Mouse (Mus musculus) small intestine, adult 2 months (tissue): Measurements from ENCODE around the gene Rpl7l1.

Experiments
- CTCF ChIP-seq: fragments of 200-500 bp; IDR thresholded peaks from 2 replicates; pipeline ENCODE4 v1.5.1; 2012; ENCODE audit warnings: low read depth, mild to moderate bottlenecking, control low read depth, inconsistent platforms, low read length, moderate library complexity, mixed read lengths; ENCODE audit not compliant: insufficient replicate concordance, insufficient read length; ENCODE audit errors: extremely low read depth
- POLR2A ChIP-seq: fragments of 200-500 bp; IDR thresholded peaks from 2 replicates; pipeline ENCODE4 v1.6.1; 2012; ENCODE audit warnings: low read depth, mild to moderate bottlenecking, control low read depth, inconsistent platforms, low read length, moderate library complexity

- TF ChIP-seq CTCF (no peak), POLR2A (no peak)
Observed at GRCm38 (mm10) chr17:46797386-46797785, 14.9 kb upstream of the Rpl7l1 start.
